Mouse (Mus musculus) liver, adult 2 months (tissue): ENCODE results near the gene Nepro. TPM values are rescaled to one million over a fixed set of nuclear protein-coding genes. Genes with fewer than 3 reads are reported as not detected.
A peak's percentile ranks its signal among the peaks of the same experiment; 100 is the strongest.

Source experiments
- DNase-seq: peaks from one replicate; pipeline ENCODE4 v3.0.0-alpha.2; 2011; ENCODE audit warnings: low read depth, low spot score; ENCODE audit errors: extremely low read depth
- H3K27ac ChIP-seq: fragments of 200-500 bp; replicated peaks from 2 replicates; pipeline ENCODE4 v1.5.1; 2012; ENCODE audit warnings: low read depth, mild to moderate bottlenecking, control low read depth, inconsistent platforms, low read length; ENCODE audit not compliant: insufficient read depth
- H3K27me3 ChIP-seq: fragments of 200-500 bp; 2 replicates; pipeline ENCODE4 v1.6.1; 2012; ENCODE audit warnings: mild to moderate bottlenecking, moderate library complexity, low read length, inconsistent platforms; ENCODE audit not compliant: control insufficient read depth, insufficient read depth
- H3K36me3 ChIP-seq: fragments of 200-500 bp; 2 replicates; pipeline ENCODE4 v1.6.1; 2012; ENCODE audit warnings: low read length, inconsistent platforms; ENCODE audit not compliant: control insufficient read depth, insufficient read depth
- H3K4me1 ChIP-seq: fragments of 200-500 bp; 2 replicates; pipeline ENCODE4 v1.6.1; 2011; ENCODE audit warnings: low read length; ENCODE audit not compliant: control insufficient read depth, insufficient read depth
- H3K4me3 ChIP-seq: fragments of 200-500 bp; 2 replicates; pipeline ENCODE4 v1.5.1; 2011; ENCODE audit warnings: low read depth, mild to moderate bottlenecking, control low read depth, low read length, moderate library complexity; ENCODE audit not compliant: insufficient read depth
- H3K79me2 ChIP-seq: fragments of 200-500 bp; 2 replicates; pipeline ENCODE4 v1.6.1; 2012; ENCODE audit warnings: inconsistent platforms, mild to moderate bottlenecking, low read length, moderate library complexity; ENCODE audit not compliant: control insufficient read depth, insufficient read depth
- H3K9ac ChIP-seq: fragments of 200-500 bp; 2 replicates; pipeline ENCODE4 v1.6.1; 2012; ENCODE audit warnings: low read depth, mild to moderate bottlenecking, control low read depth, inconsistent platforms, low read length
- CTCF ChIP-seq: fragments of 200-500 bp; IDR thresholded peaks from 2 replicates; pipeline ENCODE4 v1.5.1; 2011; ENCODE audit warnings: low read depth, low read length, control low read depth
- POLR2A ChIP-seq: fragments of 200-500 bp; IDR thresholded peaks from 2 replicates; pipeline ENCODE4 v1.6.1; 2011; ENCODE audit warnings: low read length, control low read depth; ENCODE audit not compliant: insufficient read depth; ENCODE audit errors: extremely low read depth
- WGBS: fragments of 180-500 bp; shearing (Covaris S2); methylation state at CpG from one replicate; pipeline ENCODE4 v1.1.7; 2018; 5-methylcytosine and 5-hydroxymethylcytosine counted together
- polyA plus RNA-seq: library from polyadenylated mRNA; depleted of rRNA; stranded (reverse); fragments of >200 nt; gene quantifications from 2 replicates; pipeline ENCODE4 v1.2.3, GENCODE M21; 2012
- total RNA-seq: library from RNA; depleted of rRNA; stranded (reverse); fragments of >200 nt; gene quantifications from 2 replicates; pipeline ENCODE4 v1.2.3, GENCODE M21; 2014

The Nepro gene
- total and polyA plus RNA-seq, 2 experiments, result 2.1 to 4.4 TPM

- TF ChIP-seq CTCF, result no peak
- peaks cover 10% of the 10 kb centered on the region for H3K4me1 ChIP-seq
- peaks cover 6% of the 10 kb centered on the region; the same call in 1 of the 2 replicates for H3K36me3 ChIP-seq
- H3K27me3 ChIP-seq, result no peaks in the 10 kb centered on the region
- no peak overlapping the region for H3K4me3 ChIP-seq
- no peak overlapping the region for H3K27ac ChIP-seq
- H3K9ac ChIP-seq, result no peak overlapping the region
- H3K79me2 ChIP-seq, result no peaks in the 10 kb centered on the region; the same call in 1 of the 2 replicates
- no peak for DNase-seq
- WGBS, result 88% methylated on average over 2 of the region's 2 CpGs
Measured at GRCm38 (mm10) chr16:44722666-44723065, 1.4 kb upstream of the Nepro start.

DNA sequence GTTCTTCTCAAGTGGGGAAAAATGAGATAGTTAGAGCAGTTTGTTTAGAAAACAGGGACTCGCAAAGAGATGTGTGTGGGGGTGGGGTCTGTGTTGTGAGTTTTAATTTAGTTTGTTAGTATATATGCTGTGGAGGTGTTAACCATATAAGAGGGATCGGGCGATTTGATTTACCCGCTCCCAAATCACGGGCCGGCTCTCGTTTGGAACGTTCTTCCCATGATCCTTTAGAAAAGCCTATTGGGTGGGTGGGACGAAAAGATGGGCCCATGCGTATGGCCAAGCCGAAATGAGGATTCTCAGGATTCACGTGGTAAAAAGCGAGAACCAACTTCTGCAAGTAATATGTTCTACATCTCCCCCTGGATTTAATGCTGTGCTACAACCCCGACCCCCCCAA is 746 bp downstream of the Nepro start:
- TF ChIP-seq CTCF (no peak), POLR2A (no peak)
- H3K79me2 ChIP-seq, result no peaks in the 10 kb centered on the region; the same call in 1 of the 2 replicates
- no peaks in the 10 kb centered on the region for H3K27me3 ChIP-seq
- H3K36me3 ChIP-seq, result peaks cover 7% of the 10 kb centered on the region; the same call in 1 of the 2 replicates
- DNase-seq, result peak; percentile 59
- under 1% methylated on average over 14 of the region's 14 CpGs for WGBS
- H3K9ac ChIP-seq, result peak overlapping the region; percentile 90
- peaks cover 10% of the 10 kb centered on the region for H3K4me1 ChIP-seq
- peak overlapping the region; percentile 89 for H3K27ac ChIP-seq
- H3K4me3 ChIP-seq, result peak overlapping the region; percentile 99

GRCm38 (mm10) chr16:44725286-44726223 is 1.5 kb downstream of the Nepro start:
- Histone ChIP-seq H3K4me3 (peak overlapping the region; percentile 99), H3K36me3 (peaks cover 6% of the 10 kb centered on the region; the same call in 1 of the 2 replicates), H3K27me3 (no peaks in the 10 kb centered on the region), H3K27ac (peak overlapping the region; percentile 89), H3K9ac (peak overlapping the region; percentile 49), H3K79me2 (no peaks in the 10 kb centered on the region; the same call in 1 of the 2 replicates), H3K4me1 (peaks cover 10% of the 10 kb centered on the region)
- peak; percentile 79 for TF ChIP-seq CTCF
- no peak for TF ChIP-seq POLR2A
- peak; percentile 83 for DNase-seq
- 8% methylated on average over 14 of the region's 14 CpGs for whole genome bisulfite sequencing

DNA sequence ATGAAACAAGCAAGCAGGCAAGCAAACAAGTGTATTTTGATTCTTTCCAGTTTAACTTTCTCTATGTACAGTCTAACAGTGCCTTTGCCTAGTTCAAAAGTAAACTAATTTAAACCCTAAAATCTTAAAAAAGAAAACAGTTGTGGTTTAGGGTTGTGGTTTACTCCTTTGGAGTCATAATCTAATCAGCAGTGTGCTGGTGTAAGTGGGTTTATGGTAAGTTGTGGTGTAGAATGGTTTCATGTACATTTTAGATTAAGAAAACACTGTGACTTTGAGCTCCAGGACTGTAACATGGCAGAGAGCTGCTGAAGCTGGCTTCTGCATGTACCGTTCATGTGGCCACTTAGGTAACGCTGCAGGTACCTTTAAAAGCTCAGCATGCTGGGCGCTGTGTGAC is 3.4 kb downstream of the Nepro start:
- no peak overlapping the region for H3K27ac ChIP-seq
- no peak for TF ChIP-seq POLR2A
- H3K79me2 ChIP-seq, result no peaks in the 10 kb centered on the region; the same call in 1 of the 2 replicates
- WGBS, result 98% methylated on average over 3 of the region's 3 CpGs
- H3K27me3 ChIP-seq, result no peaks in the 10 kb centered on the region
- H3K36me3 ChIP-seq, result peaks cover 18% of the 10 kb centered on the region
- DNase-seq, result no peak
- no peak overlapping the region for H3K4me3 ChIP-seq
- H3K9ac ChIP-seq, result no peak overlapping the region
- peaks cover 10% of the 10 kb centered on the region for H3K4me1 ChIP-seq

GRCm38 (mm10) chr16:44734059-44734458 is 10.0 kb downstream of the Nepro start:
- WGBS, result 45% methylated on average over 3 of the region's 3 CpGs
- Histone ChIP-seq H3K4me1 (no peaks in the 10 kb centered on the region), H3K79me2 (no peaks in the 10 kb centered on the region; the same call in 1 of the 2 replicates), H3K9ac (no peak overlapping the region), H3K36me3 (peaks cover 68% of the 10 kb centered on the region), H3K27ac (no peak overlapping the region), H3K4me3 (no peak overlapping the region), H3K27me3 (no peaks in the 10 kb centered on the region)
- no peak for DNase-seq
- TF ChIP-seq POLR2A, result no peak
- no peak for TF ChIP-seq CTCF

DNA sequence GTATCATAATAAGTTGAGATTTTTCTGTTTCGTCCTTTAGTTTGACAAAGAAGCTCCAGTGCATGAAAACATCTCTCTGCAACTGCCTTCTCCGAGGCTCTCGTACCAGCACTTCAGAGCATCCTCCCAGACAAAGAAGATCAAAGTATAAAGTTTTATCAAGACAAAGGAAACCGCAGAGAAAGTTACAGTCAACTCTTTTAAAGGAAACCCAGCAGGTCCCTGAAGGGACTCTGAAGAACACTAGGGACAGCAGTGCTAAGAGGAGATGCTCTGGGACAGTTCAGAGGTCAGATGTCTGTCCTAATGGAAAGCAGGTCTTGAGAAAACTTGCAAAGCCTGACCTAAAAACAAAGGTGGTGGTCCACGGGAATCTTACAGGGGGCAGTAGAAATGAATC is 11.6 kb downstream of the Nepro start:
- no peaks in the 10 kb centered on the region for H3K4me1 ChIP-seq
- no peaks in the 10 kb centered on the region; the same call in 1 of the 2 replicates for H3K79me2 ChIP-seq
- no peak for DNase-seq
- peaks cover 68% of the 10 kb centered on the region for H3K36me3 ChIP-seq
- WGBS, result 82% methylated on average over 5 of the region's 5 CpGs
- H3K9ac ChIP-seq, result no peak overlapping the region
- no peak overlapping the region for H3K27ac ChIP-seq
- no peaks in the 10 kb centered on the region for H3K27me3 ChIP-seq
- no peak overlapping the region for H3K4me3 ChIP-seq
- no peak for TF ChIP-seq POLR2A
- TF ChIP-seq CTCF, result no peak
